Comparison of ENCODE assay signal across 23 mouse cellular contexts in genomic region chr9:58003272-58003671, GRCm38 (mm10). TPM values are rescaled to one million over a fixed set of nuclear protein-coding genes. Genes with fewer than 3 reads are reported as not detected.
DNase-seq lines count a peak whose midpoint lies in the region; ATAC-seq lines count a peak whose summit lies in the region.
"Had no signal": no experiment of that assay in that cellular context is flagged by ENCODE, and none has a peak within 500 bp of the region (broad histone marks: within the 10 kb centered on the region; RNA-seq: fewer than 3 reads in every experiment).

No protein-coding gene starts in this region.

- no peak overlapping the region for H3K4me2 ChIP-seq in kidney, embryonic 15.5 days
- H3K4me2 ChIP-seq: hindbrain, embryonic 12.5 days; liver, embryonic 15.5 days; midbrain, embryonic 15.5 days; neural tube, embryonic 13.5 days had no signal

- no peak overlapping the region for H3K4me3 ChIP-seq in kidney, embryonic 15.5 days (replicated peaks)
- H3K4me3 ChIP-seq: embryonic facial prominence, embryonic 10.5 days; hindbrain, embryonic 12.5 days; layer of hippocampus, adult 2 months; limb, embryonic 10.5 days; liver, embryonic 15.5 days; midbrain, embryonic 15.5 days; myocyte; neural tube, embryonic 13.5 days had no signal

- H3K27me3 ChIP-seq in kidney, embryonic 15.5 days = peaks cover 19% of the 10 kb centered on the region

- no peak for ATAC-seq in kidney, embryonic 15.5 days (replicated peaks; ENCODE audit: low FRiP score)
- ATAC-seq: forebrain, embryonic 16.5 days; inflammation-experienced regulatory T-cells, adult 6 months; midbrain, embryonic 15.5 days had no signal

- DNase-seq in embryo, embryonic 10 days (ENCODE audit: low spot score) = peak; percentile 12
- no peak for DNase-seq in embryo, embryonic 10.5 days (ENCODE audit: low spot score)
- DNase-seq in kidney, postnatal 14 days = peak; percentile 30
- DNase-seq in WW6 (ENCODE audit: low read depth, low spot score) (peak; percentile 14), adipocyte (ENCODE audit: low spot score) (no peak)
- no peak for DNase-seq in right cerebral cortex, adult 18-20 months
- DNase-seq: cerebellum, adult 9-10 months; liver; right cerebral cortex, postnatal 4 days; thymus, postnatal 14 days had no signal

- H3K27ac ChIP-seq in kidney, embryonic 15.5 days = no peak overlapping the region
- H3K27ac ChIP-seq: embryonic facial prominence, embryonic 10.5 days; hindbrain, embryonic 12.5 days; kidney, postnatal 0 days; layer of hippocampus, adult 2 months; limb, embryonic 10.5 days; liver, embryonic 15.5 days; macrophage; midbrain, embryonic 15.5 days; neural tube, embryonic 13.5 days had no signal

- no peaks in the 10 kb centered on the region for H3K9me3 ChIP-seq in kidney, embryonic 15.5 days (replicated peaks)
- H3K9me3 ChIP-seq: embryonic facial prominence, embryonic 10.5 days; hindbrain, embryonic 12.5 days; limb, embryonic 10.5 days; liver, embryonic 15.5 days; midbrain, embryonic 15.5 days; neural tube, embryonic 13.5 days had no signal

- peaks cover 12% of the 10 kb centered on the region for H3K4me1 ChIP-seq in kidney, embryonic 15.5 days
- H3K4me1 ChIP-seq: liver, embryonic 15.5 days had no signal

- no peak overlapping the region for H3K9ac ChIP-seq in kidney, embryonic 15.5 days
- H3K9ac ChIP-seq: hindbrain, embryonic 12.5 days; liver, embryonic 15.5 days; midbrain, embryonic 15.5 days; neural tube, embryonic 13.5 days had no signal

- no peaks in the 10 kb centered on the region for H3K36me3 ChIP-seq in kidney, embryonic 15.5 days
- H3K36me3 ChIP-seq: embryonic facial prominence, embryonic 10.5 days; hindbrain, embryonic 12.5 days; limb, embryonic 10.5 days; liver, embryonic 15.5 days; midbrain, embryonic 15.5 days; neural tube, embryonic 13.5 days had no signal

- 9% methylated on average over 2 of the region's 2 CpGs for WGBS in kidney, embryonic 15.5 days

RNA-seq across cellular contexts. Expression of gene Cyp11a1, which starts 2.9 kb away (rescaled TPM):
- 15.7 and 46.0 TPM in 2 replicates for polyA plus RNA-seq in kidney, embryonic 15.5 days (2015; fragmentation: Nextera tagmentation; extraction: Ambion mirVana)
- polyA plus RNA-seq: embryonic facial prominence, embryonic 10.5 days; macrophage had no signal

Comparison
In these comparisons a context has a peak if more than half of its experiments do, and no peak if none do; other contexts are left out.
1. DNase-seq: peak in embryo, embryonic 10 days (single experiment), kidney, postnatal 14 days (single experiment) and WW6 (single experiment); none in embryo, embryonic 10.5 days (single experiment), adipocyte (single experiment) and right cerebral cortex, adult 18-20 months (single experiment).